Mouse (Mus musculus): Measurements from ENCODE around the gene St3gal5. TPM values are rescaled to one million over a fixed set of nuclear protein-coding genes. Genes with fewer than 3 reads are reported as not detected.
"Not testable (repeated sequence)": the region's sequence is repeated elsewhere in the genome, so short reads cannot be mapped to it uniquely, and the experiment has no call there.

St3gal5 gene
- polyA plus RNA-seq, 1 experiment: 10.4 TPM

DNA sequence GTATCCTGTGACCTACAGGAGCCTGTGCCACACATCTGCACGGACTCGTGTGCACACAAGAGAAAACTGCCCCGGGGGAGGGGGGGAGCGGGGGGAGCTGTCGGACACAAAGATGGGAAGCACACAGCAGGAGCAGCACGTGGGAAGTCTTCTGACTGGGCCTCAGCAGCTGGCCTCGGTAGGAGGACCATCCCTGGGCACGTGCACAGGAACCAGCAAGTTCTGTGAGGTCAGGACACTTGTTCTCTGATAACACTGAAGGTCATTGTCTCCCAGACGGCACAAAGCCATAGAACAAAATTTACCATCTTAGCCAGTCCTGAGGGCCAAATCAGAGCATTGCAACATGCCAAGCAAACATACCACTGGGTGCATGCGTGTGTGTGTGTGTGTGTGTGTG, 43.8 kb downstream of the St3gal5 start:
- no peak for DNase-seq
- Histone ChIP-seq H3K4me3 (ENCODE audit: insufficient read depth, low read depth, low read length) (no peak overlapping the region), H3K4me1 (ENCODE audit: control insufficient read depth, insufficient read depth, low read length) (no peaks in the 10 kb centered on the region), H3K36me3 (ENCODE audit: control insufficient read depth, insufficient read depth, low read length) (no peaks in the 10 kb centered on the region), H3K27ac (ENCODE audit: insufficient read depth, low read depth, low read length) (no peak overlapping the region), H3K27me3 (replicated peaks; ENCODE audit: control insufficient read depth, insufficient read depth, low read length) (no peaks in the 10 kb centered on the region)
- TF ChIP-seq POLR2A (IDR thresholded peaks at IDR 0.05; ENCODE audit: low read depth, low read length) (no peak), CTCF (conservative IDR thresholded peaks at IDR 0.05; ENCODE audit: insufficient read depth, insufficient read length, low read depth, low read length) (no peak)
- 53% methylated on average over 10 of the region's 10 CpGs for WGBS

DNA sequence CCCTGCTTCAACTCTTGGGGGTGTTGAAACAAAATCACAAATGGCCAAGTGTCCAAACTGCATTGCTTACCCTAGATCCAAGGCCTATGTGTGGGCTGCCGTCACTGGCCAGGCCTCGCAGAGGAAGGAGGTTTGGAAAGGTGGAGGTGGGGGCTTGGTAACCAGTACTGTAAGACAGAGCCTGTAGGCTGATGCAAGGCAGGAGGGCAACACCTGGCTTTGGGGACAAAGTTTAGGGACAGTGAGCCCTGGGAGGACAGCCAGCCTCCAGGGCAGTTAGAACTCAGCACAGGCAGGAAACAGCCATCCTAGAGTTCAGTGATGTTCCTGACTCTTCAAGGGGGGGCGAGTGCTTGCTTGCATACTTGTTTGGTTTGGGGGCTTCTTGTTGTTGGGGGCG, 45.2 kb downstream of the St3gal5 start:
- no peak overlapping the region for H3K27ac ChIP-seq (ENCODE audit: insufficient read depth, low read depth, low read length)
- 89% methylated on average over 4 of the region's 4 CpGs for WGBS
- no peaks in the 10 kb centered on the region for H3K27me3 ChIP-seq (replicated peaks; ENCODE audit: control insufficient read depth, insufficient read depth, low read length)

DNA sequence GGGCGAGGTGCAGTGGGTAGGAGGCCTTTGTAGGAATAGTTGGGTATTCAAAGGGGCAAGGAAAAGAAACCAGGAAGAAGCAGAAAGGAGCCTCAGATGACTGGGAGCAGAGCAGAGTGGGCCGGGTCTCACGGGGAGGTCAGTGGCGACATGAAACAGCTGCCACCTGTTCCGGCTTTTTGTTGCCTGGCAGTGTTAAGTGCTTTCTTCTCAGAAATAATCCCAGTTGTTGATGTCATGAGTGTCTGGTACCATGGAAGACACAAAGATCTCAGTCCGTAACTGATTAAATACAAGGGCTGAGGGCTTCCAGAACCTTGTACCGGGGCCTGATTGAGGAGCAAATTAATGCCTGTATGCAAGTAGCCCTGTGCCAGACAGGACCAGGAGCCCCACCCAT, 47.0 kb downstream of the St3gal5 start:
- whole genome bisulfite sequencing: 63% methylated on average over 7 of the region's 7 CpGs
- H3K27ac ChIP-seq (ENCODE audit: insufficient read depth, low read depth, low read length): no peak overlapping the region

More for the DNA sequence above, 45.2 kb downstream of the St3gal5 start:
- Histone ChIP-seq H3K4me1 (ENCODE audit: control insufficient read depth, insufficient read depth, low read length) (no peaks in the 10 kb centered on the region), H3K36me3 (ENCODE audit: control insufficient read depth, insufficient read depth, low read length) (no peaks in the 10 kb centered on the region), H3K4me3 (ENCODE audit: insufficient read depth, low read depth, low read length) (no peak overlapping the region)
- no peak for TF ChIP-seq POLR2A (IDR thresholded peaks at IDR 0.05; ENCODE audit: low read depth, low read length)
- no peak for TF ChIP-seq CTCF (conservative IDR thresholded peaks at IDR 0.05; ENCODE audit: insufficient read depth, insufficient read length, low read depth, low read length)
- no peak for DNase-seq

DNA sequence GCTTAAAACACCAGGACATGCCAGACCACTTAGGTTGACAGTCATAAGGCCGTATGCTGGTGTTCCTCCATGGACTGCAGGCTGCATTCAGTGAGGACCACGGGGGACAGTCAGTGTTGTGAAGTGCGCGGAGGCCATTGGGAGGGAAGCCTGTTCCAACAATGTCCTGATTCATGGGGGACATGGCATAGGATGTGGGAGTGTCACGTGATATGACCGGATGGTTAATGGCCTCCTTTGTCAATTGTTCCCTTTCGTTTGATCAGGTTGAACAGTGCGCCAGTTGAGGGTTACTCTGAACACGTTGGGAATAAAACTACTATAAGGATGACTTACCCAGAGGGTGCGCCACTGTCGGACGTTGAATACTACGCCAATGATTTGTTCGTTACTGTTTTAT, 49.4 kb downstream of the St3gal5 start:
- no peak for DNase-seq
- Histone ChIP-seq H3K27ac (ENCODE audit: insufficient read depth, low read depth, low read length) (no peak overlapping the region), H3K36me3 (ENCODE audit: control insufficient read depth, insufficient read depth, low read length) (no peaks in the 10 kb centered on the region), H3K4me3 (ENCODE audit: insufficient read depth, low read depth, low read length) (no peak overlapping the region), H3K4me1 (ENCODE audit: control insufficient read depth, insufficient read depth, low read length) (no peaks in the 10 kb centered on the region), H3K27me3 (replicated peaks; ENCODE audit: control insufficient read depth, insufficient read depth, low read length) (no peaks in the 10 kb centered on the region)
- no peak for TF ChIP-seq POLR2A (IDR thresholded peaks at IDR 0.05; ENCODE audit: low read depth, low read length)
- TF ChIP-seq CTCF (conservative IDR thresholded peaks at IDR 0.05; ENCODE audit: insufficient read depth, insufficient read length, low read depth, low read length): no peak
- WGBS: 87% methylated on average over 14 of the region's 14 CpGs

More for the DNA sequence above, 47.0 kb downstream of the St3gal5 start:
- no peaks in the 10 kb centered on the region for H3K36me3 ChIP-seq (ENCODE audit: control insufficient read depth, insufficient read depth, low read length)
- DNase-seq: no peak
- TF ChIP-seq CTCF (conservative IDR thresholded peaks at IDR 0.05; ENCODE audit: insufficient read depth, insufficient read length, low read depth, low read length) (no peak), POLR2A (IDR thresholded peaks at IDR 0.05; ENCODE audit: low read depth, low read length) (no peak)
- no peaks in the 10 kb centered on the region for H3K27me3 ChIP-seq (replicated peaks; ENCODE audit: control insufficient read depth, insufficient read depth, low read length)
- H3K4me3 ChIP-seq (ENCODE audit: insufficient read depth, low read depth, low read length): no peak overlapping the region
- no peaks in the 10 kb centered on the region for H3K4me1 ChIP-seq (ENCODE audit: control insufficient read depth, insufficient read depth, low read length)

DNA sequence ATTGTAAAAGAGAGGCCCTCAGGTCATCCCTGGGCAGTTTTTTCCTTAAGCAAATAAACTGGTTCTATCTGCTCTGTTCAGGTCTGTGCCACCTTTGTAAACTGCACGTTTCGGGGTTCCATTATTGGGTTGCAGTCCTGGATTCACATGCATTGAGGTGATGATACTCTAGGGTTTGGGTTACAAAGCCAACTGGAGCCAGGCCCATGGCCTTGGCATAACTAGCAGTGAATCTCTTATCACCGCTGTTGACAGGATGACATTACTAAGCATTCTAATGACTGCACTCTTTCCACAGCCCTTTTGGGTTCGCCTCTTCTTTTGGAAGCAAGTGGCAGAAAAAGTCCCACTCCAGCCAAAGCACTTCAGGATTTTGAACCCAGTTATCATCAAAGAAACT, 51.3 kb downstream of the St3gal5 start:
- Histone ChIP-seq H3K4me3 (ENCODE audit: insufficient read depth, low read depth, low read length) (no peak overlapping the region), H3K4me1 (ENCODE audit: control insufficient read depth, insufficient read depth, low read length) (no peaks in the 10 kb centered on the region), H3K27me3 (replicated peaks; ENCODE audit: control insufficient read depth, insufficient read depth, low read length) (no peaks in the 10 kb centered on the region), H3K27ac (ENCODE audit: insufficient read depth, low read depth, low read length) (no peak overlapping the region), H3K36me3 (ENCODE audit: control insufficient read depth, insufficient read depth, low read length) (no peaks in the 10 kb centered on the region)
- WGBS: 94% methylated on average over 4 of the region's 4 CpGs
- no peak for DNase-seq
- TF ChIP-seq CTCF (conservative IDR thresholded peaks at IDR 0.05; ENCODE audit: insufficient read depth, insufficient read length, low read depth, low read length): no peak
- TF ChIP-seq POLR2A (IDR thresholded peaks at IDR 0.05; ENCODE audit: low read depth, low read length): no peak

DNA sequence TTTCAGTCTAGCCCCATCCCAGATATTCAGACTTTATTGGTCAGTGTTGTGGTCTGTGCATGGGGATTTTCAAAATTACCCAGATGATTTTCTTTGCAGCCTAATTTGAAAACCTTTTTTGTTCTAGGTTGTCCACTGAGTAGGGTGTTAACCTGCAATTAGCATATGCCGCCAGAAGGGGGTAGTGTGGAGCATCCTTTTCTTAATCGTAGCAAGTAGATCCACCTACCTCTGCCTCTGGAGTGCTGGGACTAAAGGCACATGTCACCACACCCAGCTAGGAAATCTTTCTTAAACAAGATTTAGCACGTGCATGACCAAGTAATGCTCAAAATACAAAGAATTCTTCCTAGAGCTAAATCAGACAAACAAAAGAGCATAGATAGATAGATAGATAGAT, 52.4 kb downstream of the St3gal5 start:
- Histone ChIP-seq H3K27ac (ENCODE audit: insufficient read depth, low read depth, low read length) (no peak overlapping the region), H3K36me3 (ENCODE audit: control insufficient read depth, insufficient read depth, low read length) (no peaks in the 10 kb centered on the region), H3K4me3 (ENCODE audit: insufficient read depth, low read depth, low read length) (no peak overlapping the region), H3K27me3 (replicated peaks; ENCODE audit: control insufficient read depth, insufficient read depth, low read length) (no peaks in the 10 kb centered on the region), H3K4me1 (ENCODE audit: control insufficient read depth, insufficient read depth, low read length) (no peaks in the 10 kb centered on the region)
- WGBS: 94% methylated on average over 3 of the region's 3 CpGs
- DNase-seq: no peak
- no peak for TF ChIP-seq POLR2A (IDR thresholded peaks at IDR 0.05; ENCODE audit: low read depth, low read length)

DNA sequence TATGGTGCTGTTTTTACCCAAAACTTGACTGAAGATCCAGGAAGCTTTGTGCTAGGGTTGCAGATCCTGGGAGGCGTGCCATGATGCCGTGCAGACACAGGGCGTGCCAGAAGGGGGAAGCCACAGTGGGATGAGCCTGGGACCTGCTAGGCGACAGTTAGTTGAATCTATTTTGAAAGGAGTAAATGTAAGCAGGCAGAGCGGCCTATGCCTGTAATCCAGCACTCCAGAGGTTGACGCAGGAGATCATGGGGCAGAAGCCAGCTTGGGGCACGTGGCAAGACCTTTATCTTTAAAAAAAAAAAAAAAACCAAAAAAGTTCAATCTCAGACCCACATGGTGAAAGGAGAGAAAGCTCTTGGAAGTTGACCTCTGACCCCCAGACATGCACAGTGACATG, 55.3 kb downstream of the St3gal5 start:
- Histone ChIP-seq H3K4me3 (ENCODE audit: insufficient read depth, low read depth, low read length) (no peak overlapping the region), H3K27ac (ENCODE audit: insufficient read depth, low read depth, low read length) (no peak overlapping the region), H3K36me3 (ENCODE audit: control insufficient read depth, insufficient read depth, low read length) (no peaks in the 10 kb centered on the region), H3K27me3 (replicated peaks; ENCODE audit: control insufficient read depth, insufficient read depth, low read length) (no peaks in the 10 kb centered on the region), H3K4me1 (ENCODE audit: control insufficient read depth, insufficient read depth, low read length) (no peaks in the 10 kb centered on the region)
- DNase-seq: no peak
- WGBS: 94% methylated on average over 7 of the region's 7 CpGs
- TF ChIP-seq POLR2A (IDR thresholded peaks at IDR 0.05; ENCODE audit: low read depth, low read length) (no peak), CTCF (conservative IDR thresholded peaks at IDR 0.05; ENCODE audit: insufficient read depth, insufficient read length, low read depth, low read length) (no peak)

DNA sequence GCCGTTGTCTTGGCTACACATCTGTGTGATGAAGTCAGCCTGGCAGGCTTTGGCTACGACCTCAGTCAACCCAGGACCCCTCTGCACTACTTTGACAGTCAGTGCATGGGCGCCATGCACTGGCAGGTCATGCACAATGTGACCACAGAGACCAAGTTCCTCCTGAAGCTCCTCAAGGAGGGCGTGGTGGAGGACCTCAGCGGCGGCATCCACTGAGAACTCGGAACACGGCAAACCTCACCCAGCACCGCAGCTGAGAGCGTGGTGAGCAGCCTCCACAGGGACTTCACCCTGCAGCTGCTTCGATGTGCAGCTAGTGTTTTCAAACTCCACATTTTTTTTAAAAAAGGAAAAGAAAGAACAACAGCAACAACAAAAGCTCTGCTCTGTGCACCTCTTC, 56.1 kb downstream of the St3gal5 start:
- Histone ChIP-seq H3K36me3 (ENCODE audit: control insufficient read depth, insufficient read depth, low read length) (no peaks in the 10 kb centered on the region), H3K27me3 (replicated peaks; ENCODE audit: control insufficient read depth, insufficient read depth, low read length) (no peaks in the 10 kb centered on the region), H3K4me1 (ENCODE audit: control insufficient read depth, insufficient read depth, low read length) (no peaks in the 10 kb centered on the region), H3K27ac (ENCODE audit: insufficient read depth, low read depth, low read length) (no peak overlapping the region), H3K4me3 (ENCODE audit: insufficient read depth, low read depth, low read length) (no peak overlapping the region)
- WGBS: 81% methylated on average over 11 of the region's 11 CpGs
- DNase-seq: no peak
- TF ChIP-seq POLR2A (IDR thresholded peaks at IDR 0.05; ENCODE audit: low read depth, low read length): no peak

DNA sequence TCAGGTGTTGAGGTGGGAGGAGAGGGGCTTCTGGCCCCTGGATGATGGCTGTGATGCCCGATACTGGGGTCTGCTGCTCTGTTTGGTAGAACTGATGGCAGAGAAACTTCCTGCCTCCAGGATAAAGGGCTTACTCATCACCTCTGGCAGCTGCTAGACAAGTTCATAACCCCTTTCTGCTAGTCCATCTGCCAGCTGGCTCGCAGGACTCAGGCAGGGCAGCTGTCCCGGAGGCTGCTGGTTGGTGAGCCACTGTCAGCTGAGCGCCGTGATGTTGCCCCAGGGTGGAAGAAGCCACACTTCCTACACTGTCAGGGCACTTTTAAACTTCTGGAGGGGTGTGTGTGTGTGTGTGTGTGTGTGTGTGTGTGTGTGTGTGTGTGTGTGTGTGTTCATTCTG, 56.6 kb downstream of the St3gal5 start:
- H3K36me3 ChIP-seq (ENCODE audit: control insufficient read depth, insufficient read depth, low read length); H3K4me1 ChIP-seq (ENCODE audit: control insufficient read depth, insufficient read depth, low read length); H3K27ac ChIP-seq (ENCODE audit: insufficient read depth, low read depth, low read length); H3K27me3 ChIP-seq (replicated peaks; ENCODE audit: control insufficient read depth, insufficient read depth, low read length); H3K4me3 ChIP-seq (ENCODE audit: insufficient read depth, low read depth, low read length): not testable (repeated sequence)
- WGBS: 51% methylated on average over 5 of the region's 5 CpGs
- DNase-seq: peak; percentile 46
